Mouse (Mus musculus) stomach, postnatal 0 days (tissue): ENCODE data around the gene Mapt.

ENCODE experiments used
- CTCF ChIP-seq: IDR thresholded peaks from 2 replicates; pipeline ENCODE4 v1.5.1; 2016; ENCODE audit warnings: antibody characterized with exemption, low read depth, mild to moderate bottlenecking, moderate library complexity
- EP300 ChIP-seq: optimal IDR thresholded peaks from 2 replicates; pipeline ENCODE3; 2016; ENCODE audit warnings: antibody characterized with exemption

- TF ChIP-seq CTCF (no peak), EP300 (no peak)
Measured at GRCm38 (mm10) chr11:104258991-104259390, 27.8 kb downstream of the Mapt start.
